Comparison of ENCODE assay signal across 8 mouse cellular contexts in genomic region chr13:47152390-47152789, GRCm38 (mm10). TPM values are rescaled to one million over a fixed set of nuclear protein-coding genes. Genes with fewer than 3 reads are reported as not detected.
A peak's percentile ranks its signal among the peaks of the same experiment; 100 is the strongest.
DNase-seq lines count a peak whose midpoint lies in the region; ATAC-seq and TF ChIP-seq lines count a peak whose summit lies in the region.
"Had no signal": no experiment of that assay in that cellular context is flagged by ENCODE, and none has a peak within 500 bp of the region (broad histone marks: within the 10 kb centered on the region; RNA-seq: fewer than 3 reads in every experiment).

No protein-coding gene starts in this region.

- no peak overlapping the region for H3K4me3 ChIP-seq in hindbrain, embryonic 13.5 days
- H3K4me3 ChIP-seq in limb, embryonic 14.5 days (replicated peaks; ENCODE audit: low read length) = no peak overlapping the region
- no peak overlapping the region for H3K4me3 ChIP-seq in neural tube, embryonic 14.5 days (ENCODE audit: low read depth, low read length)
- H3K4me3 ChIP-seq: stomach, embryonic 15.5 days had no signal

- no peak for TF ChIP-seq POLR2A in limb, embryonic 14.5 days (IDR thresholded peaks at IDR 0.05; ENCODE audit: borderline replicate concordance, extremely low read depth, insufficient read depth, insufficient read length)

- ATAC-seq in hindbrain, embryonic 13.5 days (ENCODE audit: low FRiP score) = peak; percentile 71
- no peak for ATAC-seq in limb, embryonic 14.5 days (ENCODE audit: low FRiP score, low read depth)
- ATAC-seq in neural tube, embryonic 14.5 days (ENCODE audit: low read depth) = peak; percentile 65; the same call in 1 of the 2 replicates

- no peak overlapping the region for H3K27ac ChIP-seq in hindbrain, embryonic 13.5 days
- no peak overlapping the region for H3K27ac ChIP-seq in limb, embryonic 14.5 days (replicated peaks; ENCODE audit: low read depth, low read length)
- H3K27ac ChIP-seq in neural tube, embryonic 14.5 days (ENCODE audit: low read depth, low read length) = no peak overlapping the region
- H3K27ac ChIP-seq: stomach, embryonic 15.5 days had no signal

- no peak overlapping the region for H3K9ac ChIP-seq in hindbrain, embryonic 13.5 days
- H3K9ac ChIP-seq in limb, embryonic 14.5 days (ENCODE audit: low read depth, low read length, severe bottlenecking) = no peak overlapping the region
- no peak overlapping the region for H3K9ac ChIP-seq in neural tube, embryonic 14.5 days (replicated peaks; ENCODE audit: low read depth, low read length)
- H3K9ac ChIP-seq: stomach, embryonic 15.5 days had no signal

- no peak overlapping the region for H3K4me2 ChIP-seq in hindbrain, embryonic 13.5 days
- H3K4me2 ChIP-seq in limb, embryonic 14.5 days (replicated peaks; ENCODE audit: low read depth, low read length, severe bottlenecking) = no peak overlapping the region
- no peak overlapping the region for H3K4me2 ChIP-seq in neural tube, embryonic 14.5 days (ENCODE audit: low read depth, low read length)
- H3K4me2 ChIP-seq: stomach, embryonic 15.5 days had no signal

- WGBS in hindbrain, embryonic 13.5 days = 31% methylated on average over 7 of the region's 7 CpGs
- WGBS in limb, embryonic 14.5 days = 33% methylated on average over 7 of the region's 7 CpGs
- 31% methylated on average over 7 of the region's 7 CpGs for WGBS in neural tube, embryonic 14.5 days

- H3K4me1 ChIP-seq in hindbrain, embryonic 13.5 days (replicated peaks) = no peaks in the 10 kb centered on the region; the same call in 1 of the 2 replicates
- no peaks in the 10 kb centered on the region for H3K4me1 ChIP-seq in limb, embryonic 14.5 days (ENCODE audit: control insufficient read depth, insufficient read depth, low read length)
- H3K4me1 ChIP-seq in neural tube, embryonic 14.5 days (ENCODE audit: control insufficient read depth, insufficient read depth, low read length) = no peaks in the 10 kb centered on the region
- H3K4me1 ChIP-seq: stomach, embryonic 15.5 days had no signal

- no peaks in the 10 kb centered on the region for H3K27me3 ChIP-seq in hindbrain, embryonic 13.5 days
- H3K27me3 ChIP-seq in limb, embryonic 14.5 days (ENCODE audit: control insufficient read depth, insufficient read depth, low read length) = no peaks in the 10 kb centered on the region
- no peaks in the 10 kb centered on the region for H3K27me3 ChIP-seq in neural tube, embryonic 14.5 days (ENCODE audit: control insufficient read depth, insufficient read depth, low read length)

- no peaks in the 10 kb centered on the region for H3K36me3 ChIP-seq in hindbrain, embryonic 13.5 days
- no peaks in the 10 kb centered on the region for H3K36me3 ChIP-seq in limb, embryonic 14.5 days (ENCODE audit: control insufficient read depth, insufficient read depth, low read length)
- no peaks in the 10 kb centered on the region for H3K36me3 ChIP-seq in neural tube, embryonic 14.5 days (ENCODE audit: control insufficient read depth, insufficient read depth, low read length)
- H3K36me3 ChIP-seq: stomach, embryonic 15.5 days had no signal

- no peaks in the 10 kb centered on the region for H3K9me3 ChIP-seq in hindbrain, embryonic 13.5 days
- no peaks in the 10 kb centered on the region for H3K9me3 ChIP-seq in limb, embryonic 14.5 days (ENCODE audit: control insufficient read depth, low read length)
- H3K9me3 ChIP-seq in neural tube, embryonic 14.5 days (ENCODE audit: control insufficient read depth, low read length) = no peaks in the 10 kb centered on the region
- H3K9me3 ChIP-seq: stomach, embryonic 15.5 days had no signal

- DNase-seq in right cerebral cortex, postnatal 10 days (ENCODE audit: low spot score in 2 of 2) = peak; percentile 65 to 68
- no peak for DNase-seq in right cerebral cortex, postnatal 14 days
- peak; percentile 82 for DNase-seq in adipocyte (ENCODE audit: low spot score)
- DNase-seq in embryo, embryonic 11.5 days (ENCODE audit: low read depth, low spot score) = peak; percentile 58
- DNase-seq in limb, embryonic 14.5 days (ENCODE audit: low spot score) = peak; percentile 93

RNA-seq across cellular contexts. Expression of gene Rnf144b, which starts 29.9 kb away (rescaled TPM):
- polyA plus RNA-seq in hindbrain, embryonic 13.5 days (2015; fragmentation: Nextera tagmentation; extraction: Ambion mirVana) = 0.55 and 0.61 TPM in 2 replicates
- polyA plus RNA-seq in limb, embryonic 14.5 days (2012; rRNA removed) = 5.7 and 5.9 TPM in 2 replicates
- polyA plus RNA-seq in limb, embryonic 14.5 days (2014; fragmentation: Nextera tagmentation; extraction: Ambion mirVana) = 5.2 and 5.8 TPM in 2 replicates
- polyA plus RNA-seq in neural tube, embryonic 14.5 days (2014; fragmentation: Nextera tagmentation; extraction: Ambion mirVana) = 1.3 and 1.6 TPM in 2 replicates

RNA-seq across cellular contexts. Expression of gene Dek, which starts 46.4 kb away (rescaled TPM):
- 142 and 150 TPM in 2 replicates for polyA plus RNA-seq in hindbrain, embryonic 13.5 days (2015; fragmentation: Nextera tagmentation; extraction: Ambion mirVana)
- polyA plus RNA-seq in limb, embryonic 14.5 days (2012; rRNA removed) = 106 and 126 TPM in 2 replicates
- 232 and 260 TPM in 2 replicates for polyA plus RNA-seq in limb, embryonic 14.5 days (2014; fragmentation: Nextera tagmentation; extraction: Ambion mirVana)
- polyA plus RNA-seq in neural tube, embryonic 14.5 days (2014; fragmentation: Nextera tagmentation; extraction: Ambion mirVana) = 93.0 and 100.0 TPM in 2 replicates
